Mouse (Mus musculus) hindbrain, embryonic 11.5 days (tissue): ENCODE measurements around the gene Svs1. TPM values are rescaled to one million over a fixed set of nuclear protein-coding genes. Genes with fewer than 3 reads are reported as not detected.

ENCODE experiments used
- ATAC-seq: fragments of 200-750 bp; cut with Nextera tagmentation; 2 replicates; pipeline ENCODE4 v1.8.0; 2017; ENCODE audit warnings: mild to moderate bottlenecking, moderate TSS enrichment, moderate library complexity; ENCODE audit not compliant: low FRiP score
- DNase-seq: peaks from one replicate; pipeline ENCODE4 v3.0.0-alpha.2; 2015; ENCODE audit warnings: low spot score
- H3K27ac ChIP-seq: fragments of 300-500 bp; sonication (generic); 2 replicates; pipeline ENCODE4 v1.5.1; 2014; ENCODE audit warnings: mild to moderate bottlenecking, low read depth, low read length
- H3K27me3 ChIP-seq: fragments of 300-500 bp; sonication (generic); 2 replicates; pipeline ENCODE4 v1.6.1; 2014; ENCODE audit warnings: mild to moderate bottlenecking, low read length, moderate library complexity, mixed read lengths; ENCODE audit not compliant: control insufficient read depth, insufficient read depth
- H3K36me3 ChIP-seq: fragments of 300-500 bp; sonication (generic); 2 replicates; pipeline ENCODE4 v1.6.1; 2014; ENCODE audit warnings: mild to moderate bottlenecking, low read length, moderate library complexity, mixed read lengths; ENCODE audit not compliant: control insufficient read depth, insufficient read depth
- H3K4me1 ChIP-seq: fragments of 300-500 bp; sonication (generic); replicated peaks from 2 replicates; pipeline ENCODE4 v1.6.1; 2014; ENCODE audit warnings: low read length, mixed read lengths; ENCODE audit not compliant: control insufficient read depth, insufficient read depth
- H3K4me2 ChIP-seq: fragments of 300-500 bp; sonication (generic); replicated peaks from 2 replicates; pipeline ENCODE4 v1.6.1; 2014; ENCODE audit warnings: mild to moderate bottlenecking, low read depth, low read length
- H3K4me3 ChIP-seq: fragments of 300-500 bp; sonication (generic); 2 replicates; pipeline ENCODE4 v1.5.1; 2014; ENCODE audit warnings: low read depth, low read length
- H3K9ac ChIP-seq: fragments of 300-500 bp; sonication (generic); 2 replicates; pipeline ENCODE4 v1.6.1; 2014; ENCODE audit warnings: low read depth, low read length
- H3K9me3 ChIP-seq: fragments of 300-500 bp; sonication (generic); 2 replicates; pipeline ENCODE4 v1.6.1; 2016; ENCODE audit warnings: low read length; ENCODE audit not compliant: control insufficient read depth
- WGBS: fragments of 180-500 bp; shearing (Covaris S2); extraction: QIAGEN DNeasy Blood & Tissue Kit; methylation state at CpG from one replicate; pipeline ENCODE4 v1.1.7; 2014; 5-methylcytosine and 5-hydroxymethylcytosine counted together
- polyA plus RNA-seq: library from polyadenylated mRNA; unstranded; fragments of >200 nt; fragmentation: Nextera tagmentation; extraction: Ambion mirVana; gene quantifications from 2 replicates; pipeline ENCODE4 v1.2.1, GENCODE M21; 2014

The Svs1 gene
- polyA plus RNA-seq, 1 experiment from 2014 or later, result not detected

- Histone ChIP-seq H3K4me1 (no peaks in the 10 kb centered on the region), H3K36me3 (no peaks in the 10 kb centered on the region), H3K4me3 (no peak overlapping the region), H3K9ac (no peak overlapping the region), H3K27me3 (no peaks in the 10 kb centered on the region), H3K27ac (no peak overlapping the region), H3K9me3 (no peaks in the 10 kb centered on the region), H3K4me2 (no peak overlapping the region)
- DNase-seq (no peak), ATAC-seq (no peak)
- 81% methylated on average over 12 of the region's 12 CpGs for WGBS
Measured at GRCm38 (mm10) chr6:49017150-49017549, 30.5 kb downstream of the Svs1 start.

DNA sequence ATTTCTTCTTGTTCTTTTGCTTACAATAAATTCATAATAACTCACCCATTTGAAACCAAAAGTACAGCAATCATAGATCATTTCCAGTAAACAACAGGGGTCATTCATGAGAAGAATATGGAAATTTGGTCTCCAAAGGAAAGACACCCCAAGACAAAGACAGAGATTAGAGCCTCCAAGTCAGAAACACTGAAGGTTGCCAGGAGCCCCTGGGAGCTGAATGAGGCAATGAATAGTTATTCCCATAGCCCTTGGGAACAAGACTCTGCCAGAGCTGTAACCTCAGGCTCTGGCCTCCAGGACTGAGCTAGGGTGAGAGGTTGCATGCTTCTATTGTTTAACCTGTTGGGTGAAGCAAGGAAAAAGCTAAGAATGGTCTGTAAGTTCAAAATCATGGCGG lies 32.7 kb downstream of the Svs1 start:
- Histone ChIP-seq H3K9me3 (no peaks in the 10 kb centered on the region), H3K4me1 (no peaks in the 10 kb centered on the region), H3K27me3 (no peaks in the 10 kb centered on the region), H3K27ac (no peak overlapping the region), H3K4me2 (no peak overlapping the region), H3K9ac (no peak overlapping the region), H3K36me3 (no peaks in the 10 kb centered on the region), H3K4me3 (no peak overlapping the region)
- WGBS, result 94% methylated on average over 1 of the region's 1 CpGs
- ATAC-seq (no peak), DNase-seq (no peak)

DNA sequence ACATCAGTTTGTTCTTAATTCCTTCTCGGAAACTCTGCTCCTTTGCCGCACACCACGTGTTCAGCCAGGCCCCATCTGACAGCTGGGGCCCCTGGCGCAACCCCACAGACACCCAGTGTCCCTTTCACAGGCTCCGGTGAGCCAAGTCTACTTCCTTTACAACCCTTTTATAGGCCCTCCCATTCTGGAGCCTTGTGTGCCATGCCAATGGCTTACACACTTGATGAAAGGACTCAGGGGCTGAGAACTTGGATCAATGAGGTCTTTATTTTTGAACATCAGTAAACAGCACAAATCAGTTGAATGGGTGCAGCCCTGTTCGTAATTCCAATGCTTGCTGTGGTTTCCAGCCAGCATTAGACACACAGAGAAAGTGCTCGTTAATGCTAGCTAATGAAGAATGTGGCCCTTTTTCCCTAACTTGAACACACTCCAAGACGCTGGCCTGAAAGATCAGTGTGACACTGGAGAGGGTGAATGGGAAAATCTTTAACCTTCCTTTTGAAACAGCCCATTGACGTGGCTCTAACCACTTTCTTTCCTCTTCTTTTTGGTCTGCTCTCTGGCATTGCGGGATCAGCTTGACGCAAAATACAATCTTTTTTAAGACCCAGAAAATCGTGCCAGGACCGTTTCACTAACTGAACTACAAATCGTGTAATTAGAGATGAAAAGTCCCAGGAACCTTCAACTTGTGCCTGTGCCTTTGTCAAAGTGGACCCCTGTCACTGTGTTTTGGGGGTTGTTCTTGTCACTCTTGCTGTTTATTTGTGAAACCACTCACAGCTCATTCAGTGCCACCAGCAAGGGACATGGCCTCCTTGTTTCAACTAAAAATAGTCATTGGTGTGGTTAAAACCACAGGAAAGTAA lies 34.7 kb downstream of the Svs1 start:
- no peaks in the 10 kb centered on the region for H3K9me3 ChIP-seq
- WGBS, result 75% methylated on average over 14 of the region's 14 CpGs
- no peak overlapping the region for H3K9ac ChIP-seq
- no peak overlapping the region for H3K4me3 ChIP-seq
- H3K4me1 ChIP-seq, result no peaks in the 10 kb centered on the region
- ATAC-seq, result no peak
- H3K27me3 ChIP-seq, result no peaks in the 10 kb centered on the region
- H3K27ac ChIP-seq, result no peak overlapping the region
- H3K36me3 ChIP-seq, result no peaks in the 10 kb centered on the region
- no peak overlapping the region for H3K4me2 ChIP-seq
- DNase-seq, result no peak

- no peaks in the 10 kb centered on the region for H3K36me3 ChIP-seq
- no peak overlapping the region for H3K9ac ChIP-seq
- no peaks in the 10 kb centered on the region for H3K27me3 ChIP-seq
- WGBS, result 87% methylated on average over 2 of the region's 2 CpGs
- H3K27ac ChIP-seq, result no peak overlapping the region
- H3K4me3 ChIP-seq, result no peak overlapping the region
- ATAC-seq (no peak), DNase-seq (no peak)
- H3K4me2 ChIP-seq, result no peak overlapping the region
- H3K9me3 ChIP-seq, result no peaks in the 10 kb centered on the region
- H3K4me1 ChIP-seq, result no peaks in the 10 kb centered on the region
Measured at GRCm38 (mm10) chr6:49022384-49022783, 35.7 kb downstream of the Svs1 start.

GRCm38 (mm10) chr6:49023315-49023714 lies 36.7 kb downstream of the Svs1 start:
- 89% methylated on average over 10 of the region's 10 CpGs for whole genome bisulfite sequencing
- no peak overlapping the region for H3K4me3 ChIP-seq
- H3K9me3 ChIP-seq, result no peaks in the 10 kb centered on the region
- DNase-seq (no peak), ATAC-seq (no peak)
- no peak overlapping the region for H3K4me2 ChIP-seq
- no peak overlapping the region for H3K27ac ChIP-seq
- H3K36me3 ChIP-seq, result no peaks in the 10 kb centered on the region
- no peaks in the 10 kb centered on the region for H3K4me1 ChIP-seq
- no peak overlapping the region for H3K9ac ChIP-seq
- no peaks in the 10 kb centered on the region for H3K27me3 ChIP-seq

DNA sequence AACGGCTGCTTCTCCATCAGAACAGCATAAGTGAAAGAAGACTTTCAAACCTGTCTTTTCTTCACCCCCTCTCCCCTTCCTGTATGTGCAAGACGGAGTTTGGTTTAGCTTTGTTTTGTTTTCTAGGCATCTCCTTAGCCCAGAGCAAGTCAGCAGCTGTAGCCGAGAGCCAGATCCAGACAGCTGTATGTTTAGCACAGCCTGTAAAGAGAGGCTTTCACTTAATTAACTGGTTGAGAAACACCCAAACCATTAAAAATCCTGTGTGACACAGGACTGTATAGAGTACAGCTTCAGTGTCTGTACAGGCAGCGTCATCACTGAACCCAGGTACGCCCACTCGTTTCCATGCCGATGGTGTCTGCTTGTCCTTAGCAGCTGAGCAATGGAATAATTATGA lies 38.6 kb downstream of the Svs1 start:
- ATAC-seq (no peak), DNase-seq (no peak)
- Histone ChIP-seq H3K4me1 (no peaks in the 10 kb centered on the region), H3K9me3 (no peaks in the 10 kb centered on the region), H3K36me3 (no peaks in the 10 kb centered on the region), H3K9ac (no peak overlapping the region), H3K4me2 (no peak overlapping the region), H3K27ac (no peak overlapping the region), H3K27me3 (no peaks in the 10 kb centered on the region), H3K4me3 (no peak overlapping the region)
- 87% methylated on average over 7 of the region's 7 CpGs for WGBS

GRCm38 (mm10) chr6:49026496-49026895 lies 39.8 kb downstream of the Svs1 start:
- H3K4me3 ChIP-seq, result no peak overlapping the region
- no peaks in the 10 kb centered on the region for H3K9me3 ChIP-seq

DNA sequence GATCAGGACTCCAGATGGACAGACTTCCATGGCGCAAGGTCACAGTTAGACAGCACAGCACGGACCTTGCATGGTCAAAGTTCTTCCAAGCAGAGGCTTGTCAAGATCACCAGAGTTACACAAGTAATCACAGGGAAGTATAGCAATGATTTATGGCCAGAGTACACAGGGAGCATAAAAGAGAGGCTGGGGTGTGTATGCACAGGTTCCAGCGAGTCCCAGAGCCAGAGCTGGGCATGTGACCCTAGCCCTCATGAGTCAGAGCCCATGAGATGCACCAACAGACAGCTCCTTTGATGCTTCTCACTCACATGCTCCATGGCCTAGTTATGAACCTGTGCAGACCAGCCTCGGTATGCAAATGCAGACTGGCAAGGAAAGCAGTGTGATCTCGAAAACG lies 41.4 kb downstream of the Svs1 start:
- Histone ChIP-seq H3K27me3 (no peaks in the 10 kb centered on the region), H3K27ac (no peak overlapping the region), H3K36me3 (no peaks in the 10 kb centered on the region), H3K4me3 (no peak overlapping the region), H3K9ac (no peak overlapping the region), H3K9me3 (no peaks in the 10 kb centered on the region), H3K4me2 (no peak overlapping the region), H3K4me1 (no peaks in the 10 kb centered on the region)
- 86% methylated on average over 6 of the region's 6 CpGs for WGBS
- ATAC-seq, result no peak
- no peak for DNase-seq

More at GRCm38 (mm10) chr6:49026496-49026895, 39.8 kb downstream of the Svs1 start:
- H3K4me1 ChIP-seq, result no peaks in the 10 kb centered on the region
- 87% methylated on average over 5 of the region's 5 CpGs for WGBS
- H3K36me3 ChIP-seq, result no peaks in the 10 kb centered on the region
- H3K9ac ChIP-seq, result no peak overlapping the region
- H3K4me2 ChIP-seq, result no peak overlapping the region
- H3K27ac ChIP-seq, result no peak overlapping the region
- H3K27me3 ChIP-seq, result no peaks in the 10 kb centered on the region
- DNase-seq, result no peak
- ATAC-seq, result no peak

DNA sequence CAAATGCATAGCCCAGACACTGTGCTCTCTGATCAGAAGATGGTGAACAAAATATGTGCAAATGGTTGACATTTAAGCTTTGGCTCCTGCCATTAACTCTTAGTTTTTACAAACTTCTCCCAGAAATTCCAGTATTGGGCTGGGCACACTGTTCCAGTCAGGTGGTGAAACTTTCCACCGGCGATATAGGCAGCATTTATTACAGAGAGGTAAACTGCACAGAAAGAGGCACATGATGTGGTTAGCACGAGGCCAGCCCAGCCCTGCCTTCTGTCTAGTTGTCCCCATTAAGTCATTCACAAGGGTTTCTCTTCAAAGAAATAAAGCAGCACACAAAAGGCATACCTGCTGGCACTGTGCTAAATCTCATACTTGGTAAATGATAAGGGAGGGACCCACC lies 42.0 kb downstream of the Svs1 start:
- Histone ChIP-seq H3K4me1 (no peaks in the 10 kb centered on the region), H3K27me3 (no peaks in the 10 kb centered on the region), H3K9ac (no peak overlapping the region), H3K9me3 (no peaks in the 10 kb centered on the region), H3K4me3 (no peak overlapping the region), H3K27ac (no peak overlapping the region), H3K36me3 (no peaks in the 10 kb centered on the region), H3K4me2 (no peak overlapping the region)
- ATAC-seq (no peak), DNase-seq (no peak)
- 89% methylated on average over 3 of the region's 3 CpGs for WGBS
